Mouse (Mus musculus) hindlimb bud, embryonic 11.5 days (tissue): Measurements from ENCODE around the gene Mrps18c.

Source experiments
- DNase-seq: peaks from one replicate; pipeline ENCODE4 v3.0.0-alpha.2; 2012; ENCODE audit warnings: low read depth, low spot score; ENCODE audit errors: extremely low spot score

Gene Mrps18c

GRCm38 (mm10) chr5:100825975-100826374 is 27.5 kb downstream of the Mrps18c start:
- DNase-seq: no peak

- DNase-seq: no peak
Measured at GRCm38 (mm10) chr5:100826531-100826930, 28.1 kb downstream of the Mrps18c start.

- no peak for DNase-seq
Measured at GRCm38 (mm10) chr5:100828701-100829100, 30.3 kb downstream of the Mrps18c start.

- DNase-seq: no peak
Measured at GRCm38 (mm10) chr5:100832680-100833079, 34.3 kb downstream of the Mrps18c start.

- DNase-seq: no peak
Measured at GRCm38 (mm10) chr5:100833841-100834240, 35.4 kb downstream of the Mrps18c start.

- no peak for DNase-seq
Measured at GRCm38 (mm10) chr5:100835862-100836538, 37.6 kb downstream of the Mrps18c start.

- no peak for DNase-seq
Measured at GRCm38 (mm10) chr5:100837907-100838306, 39.5 kb downstream of the Mrps18c start.

GRCm38 (mm10) chr5:100844485-100844884 is 46.1 kb downstream of the Mrps18c start:
- no peak for DNase-seq

GRCm38 (mm10) chr5:100845485-100845847 is 47.0 kb downstream of the Mrps18c start, which contains the start of gene Gpat3:
Gpat3 (plus strand) TSS chr5:100845713.
- no peak for DNase-seq

GRCm38 (mm10) chr5:100845848-100846598 is 47.6 kb downstream of the Mrps18c start:
- no peak for DNase-seq

- no peak for DNase-seq
Measured at GRCm38 (mm10) chr5:100846599-100846920, 48.1 kb downstream of the Mrps18c start.

GRCm38 (mm10) chr5:100847143-100847542 is 48.7 kb downstream of the Mrps18c start:
- no peak for DNase-seq

- DNase-seq: no peak
Measured at GRCm38 (mm10) chr5:100853963-100854362, 55.5 kb downstream of the Mrps18c start.
